Mouse (Mus musculus) frontal cortex, adult 2 months (tissue): ENCODE data around the gene Rdh7. TPM values are rescaled to one million over a fixed set of nuclear protein-coding genes. Genes with fewer than 3 reads are reported as not detected.
A peak's percentile ranks its signal among the peaks of the same experiment; 100 is the strongest.
"Not testable (repeated sequence)": the region's sequence is repeated elsewhere in the genome, so short reads cannot be mapped to it uniquely, and the experiment has no call there.

Experiments
- DNase-seq, 2 experiments: peaks; one replicate each; pipeline ENCODE4 v3.0.0; 2022; ENCODE audit warnings: low spot score in 1 of 2; ENCODE audit errors: extremely low spot score in 1 of 2
- polyA plus RNA-seq: library from polyadenylated mRNA; depleted of rRNA; stranded (reverse); fragments of >200 nt; gene quantifications from 2 replicates; pipeline ENCODE4 v1.2.3, GENCODE M21; 2012; rRNA removed

Gene Rdh7
- polyA plus RNA-seq, result not detected in 2 replicates

GRCm38 (mm10) chr10:127888605-127889004, at the start of gene Rdh7:
Rdh7 (minus strand) TSS chr10:127888817.
- DNase-seq, result no peak

- peak; percentile 17 to 82 for DNase-seq
These were observed 48.9 kb upstream of the Rdh7 start for GRCm38 (mm10) chr10:127937428-127938010.

GRCm38 (mm10) chr10:127936747-127937409, 48.3 kb upstream of the Rdh7 start:
- no peak for DNase-seq

- DNase-seq, result no peak
These were observed 47.7 kb upstream of the Rdh7 start for GRCm38 (mm10) chr10:127936271-127936670.

- no peak for DNase-seq
These were observed 43.8 kb upstream of the Rdh7 start for GRCm38 (mm10) chr10:127932290-127932926.

- no peak for DNase-seq
These were observed 39.1 kb upstream of the Rdh7 start for GRCm38 (mm10) chr10:127927737-127928136.

GRCm38 (mm10) chr10:127924597-127925378, 36.2 kb upstream of the Rdh7 start:
- no peak for DNase-seq

GRCm38 (mm10) chr10:127923024-127923423, 34.4 kb upstream of the Rdh7 start:
- DNase-seq, result no peak

- no peak for DNase-seq
These were observed 33.6 kb upstream of the Rdh7 start for GRCm38 (mm10) chr10:127922241-127922640.

- DNase-seq, result no peak
These were observed 29.0 kb upstream of the Rdh7 start for GRCm38 (mm10) chr10:127917651-127918050.

GRCm38 (mm10) chr10:127917183-127917582, 28.6 kb upstream of the Rdh7 start:
- DNase-seq, result not testable (repeated sequence)

GRCm38 (mm10) chr10:127915578-127915977, 27.0 kb upstream of the Rdh7 start:
- no peak for DNase-seq

GRCm38 (mm10) chr10:127907386-127907951, 18.9 kb upstream of the Rdh7 start:
- DNase-seq, result no peak

- DNase-seq, result no peak
These were observed 17.5 kb upstream of the Rdh7 start for GRCm38 (mm10) chr10:127906138-127906537.

GRCm38 (mm10) chr10:127904718-127905446, 16.3 kb upstream of the Rdh7 start:
- peak; percentile 7 to 43 for DNase-seq

GRCm38 (mm10) chr10:127903116-127903515, 14.5 kb upstream of the Rdh7 start:
- peak in 1 of 2 experiments; percentile 27 for DNase-seq

- DNase-seq, result no peak
These were observed 13.1 kb upstream of the Rdh7 start for GRCm38 (mm10) chr10:127901751-127902150.

GRCm38 (mm10) chr10:127899783-127900182, 11.2 kb upstream of the Rdh7 start:
- no peak for DNase-seq

GRCm38 (mm10) chr10:127898218-127898617, 9.6 kb upstream of the Rdh7 start, which contains the start of gene Sdr9c7:
Sdr9c7 (plus strand) TSS chr10:127898518.
- DNase-seq, result no peak

GRCm38 (mm10) chr10:127897506-127897905, 8.9 kb upstream of the Rdh7 start:
- no peak for DNase-seq
